Mouse (Mus musculus): ENCODE data around the gene Plagl2. TPM values are rescaled to one million over a fixed set of nuclear protein-coding genes. Genes with fewer than 3 reads are reported as not detected.

The Plagl2 gene
- polyA plus RNA-seq, 1 experiment from 2014 or later = 35.3 TPM

- no peak for DNase-seq (ENCODE audit: low spot score, missing footprints)
- no peak overlapping the region for H3K9ac ChIP-seq (ENCODE audit: low read length)
- WGBS = 94% methylated on average over 2 of the region's 2 CpGs
Measured at GRCm38 (mm10) chr2:153187848-153188247, 53.4 kb downstream of the Plagl2 start.

GRCm38 (mm10) chr2:153186176-153186591 lies 55.0 kb downstream of the Plagl2 start:
- peaks cover 26% of the 10 kb centered on the region for H3K36me3 ChIP-seq (ENCODE audit: control insufficient read depth, insufficient read depth, low read length)
- WGBS = 88% methylated on average over 2 of the region's 2 CpGs
- no peak for ATAC-seq (ENCODE audit: low FRiP score)

More at GRCm38 (mm10) chr2:153187848-153188247, 53.4 kb downstream of the Plagl2 start:
- no peak overlapping the region for H3K27ac ChIP-seq (ENCODE audit: low read depth, low read length)
- H3K4me2 ChIP-seq = no peak overlapping the region
- H3K4me1 ChIP-seq (ENCODE audit: control insufficient read depth, insufficient read depth, low read length) = no peaks in the 10 kb centered on the region
- no peak for ATAC-seq (ENCODE audit: low FRiP score)
- no peaks in the 10 kb centered on the region for H3K27me3 ChIP-seq (ENCODE audit: control insufficient read depth, insufficient read depth, low read length)
- no peaks in the 10 kb centered on the region for H3K9me3 ChIP-seq (ENCODE audit: control insufficient read depth, low read length)
- H3K36me3 ChIP-seq (ENCODE audit: control insufficient read depth, insufficient read depth, low read length) = peaks cover 32% of the 10 kb centered on the region
- no peak overlapping the region for H3K4me3 ChIP-seq (ENCODE audit: low read depth, low read length)

GRCm38 (mm10) chr2:153179961-153180360 lies 61.3 kb downstream of the Plagl2 start:
- ATAC-seq (ENCODE audit: low FRiP score) (no peak), DNase-seq (ENCODE audit: low spot score, missing footprints) (no peak)
- no peaks in the 10 kb centered on the region for H3K9me3 ChIP-seq (ENCODE audit: control insufficient read depth, low read length)
- H3K4me2 ChIP-seq = no peak overlapping the region
- H3K4me1 ChIP-seq (ENCODE audit: control insufficient read depth, insufficient read depth, low read length) = no peaks in the 10 kb centered on the region
- no peak overlapping the region for H3K27ac ChIP-seq (ENCODE audit: low read depth, low read length)
- no peaks in the 10 kb centered on the region for H3K27me3 ChIP-seq (ENCODE audit: control insufficient read depth, insufficient read depth, low read length)
- H3K9ac ChIP-seq (ENCODE audit: low read length) = no peak overlapping the region
- no peak overlapping the region for H3K4me3 ChIP-seq (ENCODE audit: low read depth, low read length)
- WGBS = 86% methylated on average over 3 of the region's 3 CpGs
- H3K36me3 ChIP-seq (ENCODE audit: control insufficient read depth, insufficient read depth, low read length) = peaks cover 5% of the 10 kb centered on the region; the same call in 1 of the 2 replicates

More at GRCm38 (mm10) chr2:153186176-153186591, 55.0 kb downstream of the Plagl2 start:
- Histone ChIP-seq H3K27me3 (ENCODE audit: control insufficient read depth, insufficient read depth, low read length) (no peaks in the 10 kb centered on the region), H3K4me2 (no peak overlapping the region), H3K27ac (ENCODE audit: low read depth, low read length) (no peak overlapping the region), H3K4me3 (ENCODE audit: low read depth, low read length) (no peak overlapping the region), H3K9ac (ENCODE audit: low read length) (no peak overlapping the region), H3K9me3 (ENCODE audit: control insufficient read depth, low read length) (no peaks in the 10 kb centered on the region), H3K4me1 (ENCODE audit: control insufficient read depth, insufficient read depth, low read length) (no peaks in the 10 kb centered on the region)
- no peak for DNase-seq (ENCODE audit: low spot score, missing footprints)

- no peak for DNase-seq (ENCODE audit: low spot score, missing footprints)
- H3K4me1 ChIP-seq (ENCODE audit: control insufficient read depth, insufficient read depth, low read length) = no peaks in the 10 kb centered on the region
- no peak overlapping the region for H3K4me3 ChIP-seq (ENCODE audit: low read depth, low read length)
- H3K9me3 ChIP-seq (ENCODE audit: control insufficient read depth, low read length) = no peaks in the 10 kb centered on the region
- 88% methylated on average over 10 of the region's 10 CpGs for WGBS
- H3K27ac ChIP-seq (ENCODE audit: low read depth, low read length) = no peak overlapping the region
- peaks cover 5% of the 10 kb centered on the region; the same call in 1 of the 2 replicates for H3K36me3 ChIP-seq (ENCODE audit: control insufficient read depth, insufficient read depth, low read length)
- ATAC-seq (ENCODE audit: low FRiP score) = no peak
- H3K27me3 ChIP-seq (ENCODE audit: control insufficient read depth, insufficient read depth, low read length) = no peaks in the 10 kb centered on the region
- H3K9ac ChIP-seq (ENCODE audit: low read length) = no peak overlapping the region
- H3K4me2 ChIP-seq = no peak overlapping the region
Measured at GRCm38 (mm10) chr2:153179126-153179860, 61.9 kb downstream of the Plagl2 start.

Other genes starting within 250 kb of the Plagl2 start
- 83.9 and 88.7 TPM in 2 replicates for gene Pdrg1, start 226.0 kb downstream of the Plagl2 start, polyA plus RNA-seq (2014; fragmentation: Nextera tagmentation; extraction: Ambion mirVana)
- 0.40 and 0.52 TPM in 2 replicates for gene Xkr7, start 209.6 kb downstream of the Plagl2 start, polyA plus RNA-seq (2014; fragmentation: Nextera tagmentation; extraction: Ambion mirVana)
- gene Ccm2l, start 175.5 kb downstream of the Plagl2 start, polyA plus RNA-seq (2014; fragmentation: Nextera tagmentation; extraction: Ambion mirVana) = 1.2 and 2.1 TPM in 2 replicates
- gene Hck, start 133.0 kb downstream of the Plagl2 start, polyA plus RNA-seq (2014; fragmentation: Nextera tagmentation; extraction: Ambion mirVana) = 2.4 and 2.5 TPM in 2 replicates
- gene Tm9sf4, start 80.1 kb downstream of the Plagl2 start, polyA plus RNA-seq (2014; fragmentation: Nextera tagmentation; extraction: Ambion mirVana) = 80.9 and 85.9 TPM in 2 replicates
- gene Tspyl3, start 16.0 kb downstream of the Plagl2 start, polyA plus RNA-seq (2014; fragmentation: Nextera tagmentation; extraction: Ambion mirVana) = 6.2 and 6.6 TPM in 2 replicates
- 6.4 and 7.2 TPM in 2 replicates for gene Pofut1, start 107 bp upstream of the Plagl2 start, polyA plus RNA-seq (2014; fragmentation: Nextera tagmentation; extraction: Ambion mirVana)
- 7.5 and 9.4 TPM in 2 replicates for gene Kif3b, start 50.0 kb upstream of the Plagl2 start, polyA plus RNA-seq (2014; fragmentation: Nextera tagmentation; extraction: Ambion mirVana)
- gene Asxl1, start 104.4 kb upstream of the Plagl2 start, polyA plus RNA-seq (2014; fragmentation: Nextera tagmentation; extraction: Ambion mirVana) = 19.6 TPM in 2 replicates